Mouse (Mus musculus) embryonic facial prominence, embryonic 13.5 days (tissue): ENCODE results near the gene Gabbr2. TPM values are rescaled to one million over a fixed set of nuclear protein-coding genes. Genes with fewer than 3 reads are reported as not detected.

Experiments used
- ATAC-seq: fragments of 200-750 bp; cut with Nextera tagmentation; 2 replicates; pipeline ENCODE4 v1.8.0; 2017; ENCODE audit warnings: low read depth; ENCODE audit not compliant: insufficient number of reproducible peaks, insufficient read depth, low FRiP score, low TSS enrichment
- H3K27ac ChIP-seq: fragments of 300-500 bp; sonication (generic); 2 replicates; pipeline ENCODE4 v1.5.1; 2015; ENCODE audit warnings: moderate library complexity, mild to moderate bottlenecking, inconsistent platforms
- H3K27me3 ChIP-seq: fragments of 300-500 bp; sonication (generic); 2 replicates; pipeline ENCODE4 v1.6.1; 2015; ENCODE audit warnings: mild to moderate bottlenecking, inconsistent platforms
- H3K36me3 ChIP-seq: fragments of 300-500 bp; sonication (generic); 2 replicates; pipeline ENCODE4 v1.6.1; 2015; ENCODE audit warnings: mild to moderate bottlenecking, inconsistent platforms
- H3K4me1 ChIP-seq: fragments of 300-500 bp; sonication (generic); 2 replicates; pipeline ENCODE4 v1.6.1; 2015; ENCODE audit warnings: inconsistent platforms
- H3K4me2 ChIP-seq: fragments of 300-500 bp; sonication (generic); 2 replicates; pipeline ENCODE4 v1.6.1; 2015; ENCODE audit warnings: moderate library complexity, mild to moderate bottlenecking, inconsistent platforms
- H3K4me3 ChIP-seq: fragments of 300-500 bp; sonication (generic); 2 replicates; pipeline ENCODE4 v1.5.1; 2015; ENCODE audit warnings: mild to moderate bottlenecking, inconsistent platforms
- H3K9ac ChIP-seq: fragments of 300-500 bp; sonication (generic); 2 replicates; pipeline ENCODE4 v1.6.1; 2015; ENCODE audit warnings: mild to moderate bottlenecking, inconsistent platforms
- H3K9me3 ChIP-seq: fragments of 300-500 bp; sonication (generic); 2 replicates; pipeline ENCODE4 v1.6.1; 2016; ENCODE audit warnings: inconsistent platforms
- WGBS: fragments of 180-500 bp; shearing (Covaris S2); methylation state at CpG from one replicate; pipeline ENCODE4 v1.1.7; 2015; ENCODE audit warnings: mixed read lengths; 5-methylcytosine and 5-hydroxymethylcytosine counted together
- polyA plus RNA-seq: library from polyadenylated mRNA; unstranded; fragments of >200 nt; fragmentation: Nextera tagmentation; extraction: Ambion mirVana; gene quantifications from 2 replicates; pipeline ENCODE4 v1.2.1, GENCODE M21; 2015

Gene Gabbr2
- polyA plus RNA-seq, 1 experiment from 2014 or later = 0.20 TPM

GRCm38 (mm10) chr4:46881271-46881670 lies 110.4 kb downstream of the Gabbr2 start:
- Histone ChIP-seq H3K9me3 (no peaks in the 10 kb centered on the region), H3K4me2 (no peak overlapping the region), H3K27ac (no peak overlapping the region), H3K27me3 (no peaks in the 10 kb centered on the region), H3K36me3 (no peaks in the 10 kb centered on the region), H3K4me3 (no peak overlapping the region), H3K4me1 (peaks cover 5% of the 10 kb centered on the region; the same call in 1 of the 2 replicates), H3K9ac (no peak overlapping the region)
- ATAC-seq = no peak
- 36% methylated on average over 4 of the region's 4 CpGs for WGBS

GRCm38 (mm10) chr4:46879943-46880342 lies 111.7 kb downstream of the Gabbr2 start:
- WGBS = 51% methylated on average over 4 of the region's 4 CpGs
- no peak overlapping the region for H3K9ac ChIP-seq
- H3K27me3 ChIP-seq = no peaks in the 10 kb centered on the region
- H3K4me1 ChIP-seq = peaks cover 5% of the 10 kb centered on the region; the same call in 1 of the 2 replicates
- no peak overlapping the region for H3K27ac ChIP-seq
- H3K4me2 ChIP-seq = no peak overlapping the region
- no peaks in the 10 kb centered on the region for H3K9me3 ChIP-seq
- H3K4me3 ChIP-seq = no peak overlapping the region
- no peaks in the 10 kb centered on the region for H3K36me3 ChIP-seq
- ATAC-seq = no peak

DNA sequence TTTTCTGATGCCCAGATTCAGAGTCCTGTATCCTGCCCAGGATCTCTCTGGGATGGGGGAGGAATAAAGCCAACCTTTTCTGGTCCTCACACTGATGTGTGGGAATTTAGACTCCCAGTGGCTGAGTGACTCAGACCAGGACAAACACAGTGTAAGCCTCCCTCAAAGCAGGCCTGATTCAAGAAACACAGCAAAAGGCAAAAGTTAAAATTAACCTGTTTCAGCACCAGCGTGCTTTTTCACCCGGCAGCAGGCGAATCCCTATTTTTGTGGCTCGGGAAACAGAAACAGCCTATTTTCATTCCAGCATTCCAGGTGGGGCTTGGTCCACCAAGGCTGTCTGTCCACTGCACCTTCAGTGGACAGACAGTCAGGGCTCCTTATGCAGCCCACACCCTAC lies 118.9 kb downstream of the Gabbr2 start:
- Histone ChIP-seq H3K4me2 (no peak overlapping the region), H3K4me1 (no peaks in the 10 kb centered on the region), H3K36me3 (no peaks in the 10 kb centered on the region), H3K4me3 (no peak overlapping the region), H3K27ac (no peak overlapping the region), H3K9me3 (no peaks in the 10 kb centered on the region), H3K9ac (no peak overlapping the region), H3K27me3 (no peaks in the 10 kb centered on the region; the same call in 1 of the 2 replicates)
- ATAC-seq = no peak
- WGBS = 88% methylated on average over 4 of the region's 4 CpGs

- no peaks in the 10 kb centered on the region for H3K36me3 ChIP-seq
- no peak for ATAC-seq
- H3K4me1 ChIP-seq = 0 out of 2 replicates have a peak, but pooled peaks cover 3% of the 10 kb centered on the region
- no peak overlapping the region for H3K27ac ChIP-seq
- no peak overlapping the region for H3K4me2 ChIP-seq
- H3K4me3 ChIP-seq = no peak overlapping the region
- no peaks in the 10 kb centered on the region for H3K9me3 ChIP-seq
- no peaks in the 10 kb centered on the region; the same call in 1 of the 2 replicates for H3K27me3 ChIP-seq
- WGBS = 55% methylated on average over 6 of the region's 6 CpGs
- no peak overlapping the region for H3K9ac ChIP-seq
Measured at GRCm38 (mm10) chr4:46870157-46870556, 121.5 kb downstream of the Gabbr2 start.

- Histone ChIP-seq H3K4me1 (0 out of 2 replicates have a peak, but pooled peaks cover 3% of the 10 kb centered on the region), H3K36me3 (no peaks in the 10 kb centered on the region), H3K27ac (no peak overlapping the region), H3K4me2 (no peak overlapping the region), H3K9ac (no peak overlapping the region), H3K9me3 (no peaks in the 10 kb centered on the region), H3K27me3 (no peaks in the 10 kb centered on the region; the same call in 1 of the 2 replicates), H3K4me3 (no peak overlapping the region)
- 78% methylated on average over 2 of the region's 2 CpGs for WGBS
- no peak for ATAC-seq
Measured at GRCm38 (mm10) chr4:46869380-46869779, 122.3 kb downstream of the Gabbr2 start.

DNA sequence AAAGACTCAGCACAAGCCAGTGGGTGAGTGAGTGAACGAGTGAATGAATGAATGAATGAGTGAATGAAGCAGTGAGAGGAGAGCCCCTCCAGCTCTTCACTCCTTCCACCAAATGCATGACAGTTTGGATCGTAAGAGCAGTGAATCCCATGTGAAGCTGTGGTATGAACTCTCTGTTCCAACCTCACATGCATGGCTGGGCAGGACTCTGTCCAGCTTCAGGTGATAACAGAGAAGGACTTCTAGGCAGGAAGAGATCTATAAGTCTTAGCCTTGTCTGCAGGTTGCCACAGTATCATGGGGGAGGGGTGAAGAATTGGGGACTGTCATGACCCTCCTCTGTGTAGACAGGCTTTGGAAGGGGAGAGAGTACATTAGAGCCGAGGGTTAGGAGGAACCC lies 122.8 kb downstream of the Gabbr2 start:
- Histone ChIP-seq H3K4me2 (no peak overlapping the region), H3K4me1 (0 out of 2 replicates have a peak, but pooled peaks cover 3% of the 10 kb centered on the region), H3K4me3 (no peak overlapping the region), H3K27ac (no peak overlapping the region), H3K27me3 (no peaks in the 10 kb centered on the region; the same call in 1 of the 2 replicates), H3K9ac (no peak overlapping the region), H3K36me3 (no peaks in the 10 kb centered on the region), H3K9me3 (no peaks in the 10 kb centered on the region)
- 85% methylated on average over 3 of the region's 3 CpGs for WGBS
- ATAC-seq = no peak

GRCm38 (mm10) chr4:46868181-46868580 lies 123.5 kb downstream of the Gabbr2 start:
- no peak for ATAC-seq
- Histone ChIP-seq H3K27me3 (no peaks in the 10 kb centered on the region; the same call in 1 of the 2 replicates), H3K9ac (no peak overlapping the region), H3K9me3 (no peaks in the 10 kb centered on the region), H3K27ac (no peak overlapping the region), H3K36me3 (no peaks in the 10 kb centered on the region), H3K4me3 (no peak overlapping the region), H3K4me2 (no peak overlapping the region), H3K4me1 (0 out of 2 replicates have a peak, but pooled peaks cover 5% of the 10 kb centered on the region)
- WGBS = 65% methylated on average over 5 of the region's 5 CpGs

DNA sequence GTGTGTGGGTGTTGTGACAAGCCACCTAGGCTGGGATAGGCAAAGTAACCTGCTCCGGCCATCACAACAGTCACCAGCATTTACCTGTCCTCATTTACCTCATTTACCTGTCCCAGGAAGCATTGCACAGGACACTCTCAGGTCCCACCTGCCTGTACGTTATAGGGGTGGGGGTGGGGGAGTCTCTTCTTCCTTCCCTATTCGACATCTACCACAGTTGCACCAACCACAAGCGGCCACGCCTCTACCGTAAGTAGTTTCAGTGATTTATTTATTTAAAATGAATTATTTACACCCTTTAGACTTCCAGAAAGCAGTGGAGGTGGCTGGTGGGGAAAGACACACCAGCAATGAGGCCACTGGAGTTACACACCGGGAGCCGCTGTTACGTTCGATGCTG lies 123.9 kb downstream of the Gabbr2 start:
- no peaks in the 10 kb centered on the region for H3K36me3 ChIP-seq
- no peak overlapping the region for H3K27ac ChIP-seq
- H3K4me2 ChIP-seq = no peak overlapping the region
- 82% methylated on average over 10 of the region's 10 CpGs for WGBS
- no peaks in the 10 kb centered on the region for H3K9me3 ChIP-seq
- H3K4me3 ChIP-seq = no peak overlapping the region
- ATAC-seq = no peak
- H3K4me1 ChIP-seq = 0 out of 2 replicates have a peak, but pooled peaks cover 5% of the 10 kb centered on the region
- H3K27me3 ChIP-seq = no peaks in the 10 kb centered on the region; the same call in 1 of the 2 replicates
- H3K9ac ChIP-seq = no peak overlapping the region

DNA sequence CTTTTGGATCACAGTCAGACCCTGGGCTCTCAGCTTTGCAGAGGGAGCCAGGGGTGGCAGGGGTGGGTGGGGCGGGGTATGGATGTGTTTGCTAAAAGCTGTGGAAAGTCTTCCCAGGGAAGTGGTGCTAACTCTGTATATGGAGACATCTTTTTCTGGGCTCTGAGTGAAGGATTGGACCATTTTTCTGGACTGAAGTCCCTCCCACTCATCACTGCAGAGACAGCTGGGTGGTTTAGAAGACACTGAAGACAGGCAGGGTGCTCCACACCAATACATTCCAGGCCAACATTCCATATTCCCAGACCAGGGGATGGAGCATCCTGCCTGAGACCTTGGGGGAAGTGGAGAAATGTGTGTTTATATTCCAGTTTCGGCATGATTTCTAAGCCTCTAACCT lies 125.6 kb downstream of the Gabbr2 start:
- H3K27me3 ChIP-seq = no peaks in the 10 kb centered on the region; the same call in 1 of the 2 replicates
- 80% methylated on average over 2 of the region's 2 CpGs for WGBS

DNA sequence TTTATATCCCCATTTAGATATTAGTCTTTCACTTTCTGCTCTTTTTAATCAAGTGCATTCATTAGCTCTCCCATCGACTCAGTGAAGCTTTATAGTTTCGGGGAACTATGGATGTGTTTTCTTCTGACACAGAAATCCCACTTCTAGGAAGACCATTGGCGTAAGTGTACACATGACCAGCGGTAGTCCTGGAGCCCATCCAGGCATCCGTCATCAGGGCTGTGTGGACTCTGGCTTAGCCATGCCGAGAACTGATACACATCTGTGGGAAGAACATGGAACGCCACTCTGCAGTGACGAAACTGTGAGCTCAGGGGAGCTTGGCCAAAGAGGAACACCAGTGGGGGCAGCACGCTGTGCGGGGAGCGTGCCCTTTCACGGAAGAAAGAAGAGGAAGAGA lies 128.0 kb downstream of the Gabbr2 start:
- Histone ChIP-seq H3K9me3 (no peaks in the 10 kb centered on the region), H3K9ac (no peak overlapping the region), H3K36me3 (no peaks in the 10 kb centered on the region), H3K4me3 (no peak overlapping the region), H3K4me1 (peaks cover 10% of the 10 kb centered on the region), H3K27me3 (peaks cover 4% of the 10 kb centered on the region; the same call in 1 of the 2 replicates), H3K27ac (no peak overlapping the region), H3K4me2 (no peak overlapping the region)
- 85% methylated on average over 12 of the region's 12 CpGs for WGBS
- ATAC-seq = no peak

More for the DNA sequence above, 125.6 kb downstream of the Gabbr2 start:
- no peak for ATAC-seq
- Histone ChIP-seq H3K9me3 (no peaks in the 10 kb centered on the region), H3K4me3 (no peak overlapping the region), H3K36me3 (no peaks in the 10 kb centered on the region), H3K9ac (no peak overlapping the region), H3K4me2 (no peak overlapping the region), H3K4me1 (0 out of 2 replicates have a peak, but pooled peaks cover 5% of the 10 kb centered on the region), H3K27ac (no peak overlapping the region)

- Histone ChIP-seq H3K9ac (no peak overlapping the region), H3K4me3 (no peak overlapping the region), H3K4me1 (peaks cover 11% of the 10 kb centered on the region), H3K36me3 (no peaks in the 10 kb centered on the region), H3K27ac (no peak overlapping the region), H3K9me3 (no peaks in the 10 kb centered on the region), H3K27me3 (peaks cover 4% of the 10 kb centered on the region; the same call in 1 of the 2 replicates), H3K4me2 (no peak overlapping the region)
- ATAC-seq = no peak
- 90% methylated on average over 4 of the region's 4 CpGs for WGBS
Measured at GRCm38 (mm10) chr4:46862677-46863076, 129.0 kb downstream of the Gabbr2 start.

DNA sequence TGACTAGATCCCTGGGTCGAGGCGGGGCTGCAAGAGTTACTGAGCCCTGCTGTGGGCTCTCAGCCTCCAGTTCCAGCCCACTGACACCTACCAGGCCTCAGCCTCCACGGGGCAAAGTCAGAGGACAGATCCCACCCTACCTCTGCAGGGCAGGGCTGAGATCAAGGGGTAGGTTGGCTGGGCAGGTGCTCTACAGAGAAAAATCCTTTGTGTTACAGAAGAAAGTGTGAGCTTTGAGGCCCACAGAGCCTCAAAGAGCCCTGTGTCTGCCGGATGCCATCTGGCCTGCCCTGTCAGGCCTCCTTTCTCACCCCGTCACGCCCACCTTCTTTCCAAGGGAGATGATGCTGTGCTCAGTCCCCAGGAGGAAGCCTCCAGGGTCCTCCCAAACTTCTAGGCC lies 131.1 kb downstream of the Gabbr2 start:
- Histone ChIP-seq H3K9me3 (no peaks in the 10 kb centered on the region), H3K27me3 (peaks cover 4% of the 10 kb centered on the region; the same call in 1 of the 2 replicates), H3K4me2 (no peak overlapping the region), H3K9ac (no peak overlapping the region), H3K27ac (no peak overlapping the region), H3K4me1 (peaks cover 9% of the 10 kb centered on the region), H3K4me3 (no peak overlapping the region), H3K36me3 (no peaks in the 10 kb centered on the region)
- ATAC-seq = no peak
- WGBS = 80% methylated on average over 6 of the region's 6 CpGs
